Mouse (Mus musculus) embryonic fibroblast, embryonic 13.5 days (primary cell): ENCODE results near the gene Ceacam3. TPM values are rescaled to one million over a fixed set of nuclear protein-coding genes. Genes with fewer than 3 reads are reported as not detected.
"Not testable (repeated sequence)": the region's sequence is repeated elsewhere in the genome, so short reads cannot be mapped to it uniquely, and the experiment has no call there.

Experiments
- H3K27ac ChIP-seq: 2 replicates; pipeline ENCODE4 v1.5.1; 2012; ENCODE audit warnings: low read length, control low read depth, inconsistent platforms; ENCODE audit not compliant: insufficient read depth
- H3K4me1 ChIP-seq: 2 replicates; pipeline ENCODE4 v1.6.1; 2011; ENCODE audit warnings: low read length; ENCODE audit not compliant: control insufficient read depth, insufficient read depth
- H3K4me3 ChIP-seq: 2 replicates; pipeline ENCODE4 v1.5.1; 2011; ENCODE audit warnings: mild to moderate bottlenecking, control low read depth, low read length; ENCODE audit not compliant: insufficient read depth
- CTCF ChIP-seq: IDR thresholded peaks from 2 replicates; pipeline ENCODE4 v1.5.1; 2011; ENCODE audit warnings: mild to moderate bottlenecking, control low read depth, low read length, moderate library complexity, borderline replicate concordance; ENCODE audit not compliant: insufficient read depth
- POLR2A ChIP-seq: IDR thresholded peaks from 2 replicates; pipeline ENCODE4 v1.6.1; 2011; ENCODE audit warnings: low read depth, mild to moderate bottlenecking, control low read depth, low read length, moderate library complexity
- polyA plus RNA-seq: library from polyadenylated mRNA; stranded (reverse); fragments of >200 nt; gene quantifications from 2 replicates; pipeline ENCODE4 v1.2.4, GENCODE M21; 2011; ENCODE audit warnings: low read depth; ENCODE audit not compliant: missing spikeins, insufficient read length

Gene Ceacam3
- not detected in 2 replicates for polyA plus RNA-seq

DNA sequence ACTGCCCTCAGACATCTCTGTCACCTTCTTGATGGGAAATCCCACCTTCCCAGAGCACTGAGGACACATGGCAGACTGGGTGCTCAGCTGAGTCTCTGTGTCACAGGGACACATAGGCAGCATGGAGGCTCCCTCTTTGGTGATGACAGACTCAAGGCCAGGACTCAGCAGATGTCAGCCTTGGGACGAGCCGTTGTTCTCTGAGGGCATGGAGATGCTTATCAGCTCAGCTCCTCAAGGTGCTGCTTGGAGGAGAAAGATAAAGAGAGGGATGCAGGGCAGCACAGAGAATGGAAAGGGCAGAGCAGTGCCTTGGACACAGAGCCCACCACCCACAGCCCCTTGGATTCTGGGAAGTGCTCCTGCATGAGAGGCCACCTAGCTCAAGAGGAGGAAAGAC lies at the start of gene Ceacam3:
Gene Ceacam3, plus strand, starts transcription at position 352 of the 400 bp plus-strand sequence.
- TF ChIP-seq CTCF (no peak), POLR2A (no peak)
- Histone ChIP-seq H3K4me1 (no peaks in the 10 kb centered on the region), H3K27ac (no peak within 1 kb of the TSS), H3K4me3 (no peak within 1 kb of the TSS)

GRCm38 (mm10) chr7:17101631-17102030 lies 48.5 kb upstream of the Ceacam3 start:
- H3K4me1 ChIP-seq = not testable (repeated sequence)

GRCm38 (mm10) chr7:17135307-17135706 lies 14.8 kb upstream of the Ceacam3 start:
- Histone ChIP-seq H3K4me3 (no peak overlapping the region), H3K27ac (no peak overlapping the region), H3K4me1 (no peaks in the 10 kb centered on the region)
- TF ChIP-seq POLR2A = no peak
- no peak for TF ChIP-seq CTCF

More at GRCm38 (mm10) chr7:17101631-17102030, 48.5 kb upstream of the Ceacam3 start:
- H3K27ac ChIP-seq, H3K4me3 ChIP-seq: not testable (repeated sequence)

- Histone ChIP-seq H3K27ac (no peak overlapping the region), H3K4me1 (no peaks in the 10 kb centered on the region), H3K4me3 (no peak overlapping the region)
- TF ChIP-seq POLR2A (no peak), CTCF (no peak)
Observed at GRCm38 (mm10) chr7:17155634-17156033, 5.6 kb downstream of the Ceacam3 start.

DNA sequence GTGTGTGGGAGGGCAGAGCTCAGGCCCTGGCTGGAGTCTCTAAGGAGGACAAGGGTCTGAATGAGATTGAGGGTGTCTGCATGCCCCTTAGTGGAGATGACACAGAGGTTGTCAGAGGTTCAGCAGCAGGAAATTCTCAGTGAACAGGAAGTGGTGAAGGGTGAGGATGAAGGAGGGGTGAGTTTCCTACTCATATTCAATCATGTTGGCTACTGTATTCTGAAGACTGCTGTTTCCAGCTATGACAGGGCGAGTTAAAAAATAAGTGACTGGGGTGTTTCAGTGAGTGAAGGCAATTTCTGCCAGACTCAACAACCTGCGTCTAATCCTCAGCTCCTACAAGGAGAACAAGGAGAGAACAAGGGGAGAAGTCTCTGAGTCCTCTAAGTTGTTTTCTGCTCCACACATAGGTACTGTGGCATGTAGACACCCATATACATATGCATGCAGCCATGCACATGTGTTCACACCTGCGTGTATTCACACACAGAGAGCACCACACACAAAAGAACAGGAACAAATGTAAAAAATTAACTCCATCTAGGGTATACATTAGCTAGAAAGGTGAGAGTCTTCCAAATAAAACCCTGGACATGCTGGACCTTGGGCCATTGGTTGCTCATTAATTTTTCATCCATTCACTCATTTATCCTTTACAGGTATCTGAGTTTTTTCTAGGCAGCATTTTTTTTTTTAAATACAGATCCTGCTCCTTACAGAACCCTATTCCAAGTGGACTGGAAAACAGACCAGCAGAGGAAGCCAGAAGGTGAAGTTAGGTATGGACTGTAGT lies 7.0 kb downstream of the Ceacam3 start:
- Histone ChIP-seq H3K4me1 (no peaks in the 10 kb centered on the region), H3K27ac (no peak overlapping the region), H3K4me3 (no peak overlapping the region)
- TF ChIP-seq CTCF (no peak), POLR2A (no peak)

GRCm38 (mm10) chr7:17159011-17159410 lies 8.9 kb downstream of the Ceacam3 start:
- no peak overlapping the region for H3K27ac ChIP-seq
- H3K4me3 ChIP-seq = no peak overlapping the region
- no peaks in the 10 kb centered on the region for H3K4me1 ChIP-seq
- no peak for TF ChIP-seq POLR2A
- no peak for TF ChIP-seq CTCF

- TF ChIP-seq POLR2A = no peak
- no peak for TF ChIP-seq CTCF
- Histone ChIP-seq H3K4me3 (no peak overlapping the region), H3K4me1 (no peaks in the 10 kb centered on the region), H3K27ac (no peak overlapping the region)
Observed at GRCm38 (mm10) chr7:17171827-17172226, 21.7 kb downstream of the Ceacam3 start.

- Histone ChIP-seq H3K27ac (no peak within 1 kb of the TSS), H3K4me1 (no peaks in the 10 kb centered on the region), H3K4me3 (no peak within 1 kb of the TSS)
- no peak for TF ChIP-seq POLR2A
- no peak for TF ChIP-seq CTCF
Observed at GRCm38 (mm10) chr7:17203177-17203576, 53.1 kb downstream of the Ceacam3 start, which contains the start of gene Psg29. Gene Psg29 (plus strand): TSS chr7:17203477.

DNA sequence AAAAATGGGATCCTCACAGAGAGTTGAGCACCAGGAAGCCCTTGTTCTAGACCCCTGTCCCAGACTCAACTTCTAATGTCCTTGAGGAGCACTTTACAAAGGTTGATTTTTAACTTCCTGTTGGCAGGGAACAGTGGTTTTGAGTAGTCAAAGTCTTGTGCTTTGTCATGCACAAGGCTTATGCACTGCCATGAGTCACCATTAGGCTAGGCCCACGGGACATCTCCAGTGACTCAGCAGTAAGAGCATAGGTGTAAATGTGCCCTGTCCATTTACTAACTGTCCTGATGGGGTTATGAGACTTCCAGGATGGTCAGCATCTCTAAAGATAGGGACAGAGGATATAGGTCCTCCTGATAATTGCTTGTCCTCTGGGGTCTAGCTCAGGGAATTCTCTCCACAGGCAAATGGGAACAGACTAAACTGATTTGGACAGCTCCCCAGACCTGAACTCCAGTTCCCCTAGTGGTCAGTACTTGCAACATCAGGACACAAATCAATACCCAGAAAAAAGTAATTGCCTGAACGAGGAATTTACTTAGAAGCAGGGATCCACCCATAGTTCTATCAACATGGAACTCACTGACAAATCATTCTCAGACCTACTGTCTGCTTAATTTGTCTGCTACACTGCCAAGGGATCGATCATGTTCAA lies 55.6 kb downstream of the Ceacam3 start:
- Histone ChIP-seq H3K4me3 (no peak overlapping the region), H3K4me1 (no peaks in the 10 kb centered on the region), H3K27ac (no peak overlapping the region)
- TF ChIP-seq POLR2A (no peak), CTCF (no peak)

Other genes starting within 250 kb of the Ceacam3 start
- 1.4 and 1.6 TPM in 2 replicates for gene Ptgir, start 243.8 kb upstream of the Ceacam3 start, polyA plus RNA-seq
- 520 and 588 TPM in 2 replicates for gene Calm3, start 226.2 kb upstream of the Ceacam3 start, polyA plus RNA-seq
- 0.73 and 1.3 TPM in 2 replicates for gene Pnmal2, start 205.6 kb upstream of the Ceacam3 start, polyA plus RNA-seq
- not detected in 2 replicates for gene Pnmal1, start 190.6 kb upstream of the Ceacam3 start, polyA plus RNA-seq
- not detected in 2 replicates for gene Gm42372, start 167.2 kb upstream of the Ceacam3 start, polyA plus RNA-seq
- 9.4 and 15.0 TPM in 2 replicates for gene Ccdc8, start 157.6 kb upstream of the Ceacam3 start, polyA plus RNA-seq
- gene Ppp5c, start 122.4 kb upstream of the Ceacam3 start, polyA plus RNA-seq = 63.2 and 72.7 TPM in 2 replicates
- gene Hif3a, start 87.9 kb upstream of the Ceacam3 start, polyA plus RNA-seq = 0.16 TPM in 1 of 2 replicates, not detected in the other
- 0.12 TPM in 1 of 2 replicates, not detected in the other for gene Psg16, start 76.2 kb upstream of the Ceacam3 start, polyA plus RNA-seq
- gene Psg29, start 53.2 kb downstream of the Ceacam3 start, polyA plus RNA-seq = not detected in 2 replicates